Mouse (Mus musculus): ENCODE data around the gene Ccdc85a. TPM values are rescaled to one million over a fixed set of nuclear protein-coding genes. Genes with fewer than 3 reads are reported as not detected.
A peak's percentile ranks its signal among the peaks of the same experiment; 100 is the strongest.

Ccdc85a gene
- 1.3 and 1.5 TPM in 2 replicates for polyA plus RNA-seq (2014; fragmentation: Nextera tagmentation; extraction: Ambion mirVana)

DNA sequence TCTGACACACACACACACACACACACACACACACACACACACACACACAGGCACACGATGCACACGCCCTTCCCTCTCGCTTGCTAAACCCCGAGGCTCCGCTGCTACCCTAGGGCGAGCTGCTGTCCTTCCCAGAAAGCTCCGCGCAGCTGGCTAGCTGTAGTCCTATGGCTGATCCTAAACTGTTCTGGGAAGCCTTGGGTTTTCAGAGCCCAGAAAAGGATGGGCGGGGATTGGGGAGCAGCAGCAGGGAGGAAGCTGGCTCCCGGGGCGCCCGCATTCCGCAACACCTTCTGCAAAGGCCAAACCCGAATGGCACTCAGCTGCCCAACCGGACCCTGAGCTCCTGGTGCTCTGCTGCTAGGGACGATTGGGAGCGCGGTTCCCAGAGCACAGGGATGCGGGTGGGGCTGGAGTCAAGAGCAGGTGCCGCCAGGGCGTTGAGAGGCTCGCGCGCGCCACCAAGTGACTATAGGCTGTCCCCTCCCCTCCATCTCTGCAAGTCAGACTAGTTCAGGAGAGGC, at the start of gene Ccdc85a:
Gene Ccdc85a (minus strand): TSS at position 414 of the 524 bp plus-strand sequence.
- Histone ChIP-seq H3K27ac (replicated peaks; ENCODE audit: low read depth, low read length) (no peak within 1 kb of the TSS), H3K4me2 (ENCODE audit: low read depth, severe bottlenecking) (peak within 1 kb of the TSS; percentile 98), H3K4me1 (ENCODE audit: control insufficient read depth, insufficient read depth, low read length) (peaks cover 3% of the 10 kb centered on the region; the same call in 1 of the 2 replicates), H3K36me3 (ENCODE audit: control insufficient read depth, insufficient read depth, low read length) (no peaks in the 10 kb centered on the region), H3K9me3 (ENCODE audit: control insufficient read depth, low read length) (no peaks in the 10 kb centered on the region), H3K4me3 (ENCODE audit: low read depth, low read length) (peak within 1 kb of the TSS; percentile 49), H3K27me3 (ENCODE audit: control insufficient read depth, insufficient read depth, low read length) (peaks cover 14% of the 10 kb centered on the region), H3K9ac (ENCODE audit: low read length) (peak within 1 kb of the TSS; percentile 34; the same call in 1 of the 2 replicates)
- ATAC-seq (ENCODE audit: insufficient number of reproducible peaks, low FRiP score, low TSS enrichment, low read depth) (peak; percentile 90), DNase-seq (ENCODE audit: low spot score) (peak; percentile 90)
- under 1% methylated on average over 25 of the region's 25 CpGs for WGBS

DNA sequence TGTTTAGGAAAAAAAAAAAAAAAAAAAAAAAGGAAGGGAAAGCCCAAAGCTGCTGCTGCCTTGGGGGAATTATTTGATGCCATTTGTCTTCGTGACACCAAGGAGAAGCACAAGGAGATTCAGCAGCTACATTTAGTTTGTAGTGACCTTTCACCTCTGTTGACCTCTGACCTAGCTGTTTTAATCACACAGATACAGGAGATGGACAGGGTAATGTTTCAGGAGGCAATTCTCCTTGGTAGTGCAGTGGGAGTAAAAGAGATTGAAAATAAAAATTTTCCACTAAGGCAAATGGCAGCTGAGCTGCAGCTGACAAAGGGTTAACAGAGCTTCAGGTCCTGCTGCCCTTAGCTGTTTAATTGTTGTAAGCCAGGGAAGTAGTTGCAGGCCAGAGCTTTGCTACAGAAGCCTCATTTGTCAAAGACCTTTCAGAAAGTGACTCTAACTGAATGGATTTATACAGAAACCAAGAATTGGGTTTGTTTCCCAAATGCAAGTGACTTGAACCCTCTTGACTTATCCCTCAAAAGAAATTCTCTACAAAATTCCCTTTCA, 49.5 kb upstream of the Ccdc85a start:
- no peak overlapping the region for H3K9ac ChIP-seq (ENCODE audit: low read length)
- ATAC-seq (ENCODE audit: insufficient number of reproducible peaks, low FRiP score, low TSS enrichment, low read depth) = no peak
- no peak for DNase-seq (ENCODE audit: low spot score)

DNA sequence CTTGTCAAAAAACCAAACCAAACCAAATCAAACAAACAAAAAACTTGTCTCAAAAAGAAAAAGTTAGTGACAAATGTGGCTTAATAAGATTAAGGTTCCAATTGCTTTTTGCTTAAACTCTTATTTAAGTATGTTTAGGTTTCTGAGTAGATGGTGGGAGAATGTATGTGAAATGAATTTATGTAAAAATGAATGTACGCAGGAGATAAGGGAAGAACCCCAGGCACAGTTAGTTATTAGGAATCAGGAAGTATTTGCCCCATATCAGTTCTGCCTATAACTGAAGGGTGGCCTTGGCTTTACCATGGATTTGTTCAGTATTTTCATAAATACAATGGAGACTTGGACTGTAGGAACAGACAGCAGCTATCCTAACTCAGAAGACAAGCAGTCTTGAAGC, 49.0 kb upstream of the Ccdc85a start:
- no peaks in the 10 kb centered on the region for H3K9me3 ChIP-seq (ENCODE audit: control insufficient read depth, low read length)
- H3K4me2 ChIP-seq (ENCODE audit: low read depth, severe bottlenecking) = no peak overlapping the region
- H3K4me1 ChIP-seq (ENCODE audit: control insufficient read depth, insufficient read depth, low read length) = no peaks in the 10 kb centered on the region
- H3K9ac ChIP-seq (ENCODE audit: low read length) = no peak overlapping the region
- H3K36me3 ChIP-seq (ENCODE audit: control insufficient read depth, insufficient read depth, low read length) = no peaks in the 10 kb centered on the region
- no peak for DNase-seq (ENCODE audit: low spot score)
- WGBS = 89% methylated on average over 1 of the region's 1 CpGs
- ATAC-seq (ENCODE audit: insufficient number of reproducible peaks, low FRiP score, low TSS enrichment, low read depth) = no peak
- no peak overlapping the region for H3K4me3 ChIP-seq (ENCODE audit: low read depth, low read length)
- H3K27me3 ChIP-seq (ENCODE audit: control insufficient read depth, insufficient read depth, low read length) = no peaks in the 10 kb centered on the region
- H3K27ac ChIP-seq (replicated peaks; ENCODE audit: low read depth, low read length) = no peak overlapping the region

More for the DNA sequence above, 49.5 kb upstream of the Ccdc85a start:
- Histone ChIP-seq H3K4me1 (ENCODE audit: control insufficient read depth, insufficient read depth, low read length) (no peaks in the 10 kb centered on the region), H3K4me2 (ENCODE audit: low read depth, severe bottlenecking) (no peak overlapping the region), H3K27ac (replicated peaks; ENCODE audit: low read depth, low read length) (no peak overlapping the region), H3K4me3 (ENCODE audit: low read depth, low read length) (no peak overlapping the region), H3K36me3 (ENCODE audit: control insufficient read depth, insufficient read depth, low read length) (no peaks in the 10 kb centered on the region), H3K27me3 (ENCODE audit: control insufficient read depth, insufficient read depth, low read length) (no peaks in the 10 kb centered on the region), H3K9me3 (ENCODE audit: control insufficient read depth, low read length) (no peaks in the 10 kb centered on the region)
- 26% methylated on average over 1 of the region's 1 CpGs for WGBS

DNA sequence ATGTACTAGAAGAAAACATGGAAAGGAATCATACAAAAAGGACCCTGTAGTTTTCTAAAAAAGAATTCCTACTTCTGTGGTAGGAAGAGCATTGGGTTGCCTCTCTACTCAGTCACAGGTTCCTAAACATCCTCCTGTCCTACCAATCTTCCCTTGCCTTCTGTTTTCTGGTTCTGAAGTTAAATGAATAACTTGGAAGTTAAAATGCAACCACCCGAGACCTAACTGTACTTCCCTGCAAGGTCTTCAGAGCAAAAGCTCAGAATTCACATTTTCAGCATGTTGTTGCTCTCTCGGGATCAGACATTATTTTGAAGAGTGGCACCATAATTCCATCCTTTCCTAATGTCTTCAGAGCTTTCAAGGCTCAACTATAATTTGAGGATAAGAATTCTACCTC, 46.6 kb upstream of the Ccdc85a start:
- H3K4me3 ChIP-seq (ENCODE audit: low read depth, low read length) = no peak overlapping the region
- H3K27ac ChIP-seq (replicated peaks; ENCODE audit: low read depth, low read length) = no peak overlapping the region
- no peaks in the 10 kb centered on the region for H3K36me3 ChIP-seq (ENCODE audit: control insufficient read depth, insufficient read depth, low read length)
- DNase-seq (ENCODE audit: low spot score) (no peak), ATAC-seq (ENCODE audit: insufficient number of reproducible peaks, low FRiP score, low TSS enrichment, low read depth) (no peak)
- H3K4me2 ChIP-seq (ENCODE audit: low read depth, severe bottlenecking) = no peak overlapping the region
- H3K27me3 ChIP-seq (ENCODE audit: control insufficient read depth, insufficient read depth, low read length) = no peaks in the 10 kb centered on the region
- H3K9me3 ChIP-seq (ENCODE audit: control insufficient read depth, low read length) = no peaks in the 10 kb centered on the region
- 92% methylated on average over 2 of the region's 2 CpGs for WGBS
- no peak overlapping the region for H3K9ac ChIP-seq (ENCODE audit: low read length)
- H3K4me1 ChIP-seq (ENCODE audit: control insufficient read depth, insufficient read depth, low read length) = no peaks in the 10 kb centered on the region

DNA sequence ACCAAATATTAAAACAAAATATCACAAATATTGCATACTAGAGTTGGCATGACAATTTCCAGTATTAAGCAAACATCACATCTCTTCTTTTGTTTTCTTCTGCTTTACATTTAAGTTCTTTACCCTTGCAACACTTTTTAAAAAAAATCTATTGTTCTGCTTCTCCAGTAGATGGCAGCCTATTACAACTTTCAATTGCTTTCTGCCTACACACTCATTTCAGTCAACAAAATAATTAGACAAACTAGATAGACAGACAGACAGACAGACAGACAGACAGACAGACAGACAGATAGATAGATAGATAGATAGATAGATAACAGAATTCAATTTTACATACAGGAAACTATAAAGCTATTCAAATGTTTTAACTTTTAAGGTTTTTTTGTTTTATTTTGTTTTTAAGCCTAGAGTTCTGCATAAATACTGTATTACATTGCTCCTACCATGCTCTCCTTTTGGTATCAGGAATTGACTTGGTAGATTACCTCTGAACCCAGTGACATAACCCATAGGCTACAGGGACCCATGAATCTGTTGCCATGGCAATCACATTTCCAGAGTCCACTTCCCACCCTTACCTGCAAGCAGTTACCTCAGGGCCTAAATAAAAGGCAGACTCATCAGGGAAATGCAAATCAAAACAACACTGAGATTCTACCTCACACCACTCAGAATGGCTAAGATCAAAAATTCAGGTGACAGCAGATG, 26.8 kb upstream of the Ccdc85a start:
- Histone ChIP-seq H3K36me3 (ENCODE audit: control insufficient read depth, insufficient read depth, low read length) (no peaks in the 10 kb centered on the region), H3K9me3 (ENCODE audit: control insufficient read depth, low read length) (no peaks in the 10 kb centered on the region), H3K27me3 (ENCODE audit: control insufficient read depth, insufficient read depth, low read length) (no peaks in the 10 kb centered on the region), H3K4me3 (ENCODE audit: low read depth, low read length) (no peak overlapping the region), H3K4me1 (ENCODE audit: control insufficient read depth, insufficient read depth, low read length) (no peaks in the 10 kb centered on the region), H3K9ac (ENCODE audit: low read length) (no peak overlapping the region), H3K4me2 (ENCODE audit: low read depth, severe bottlenecking) (no peak overlapping the region), H3K27ac (replicated peaks; ENCODE audit: low read depth, low read length) (no peak overlapping the region)
- DNase-seq (ENCODE audit: low spot score) (no peak), ATAC-seq (ENCODE audit: insufficient number of reproducible peaks, low FRiP score, low TSS enrichment, low read depth) (no peak)

DNA sequence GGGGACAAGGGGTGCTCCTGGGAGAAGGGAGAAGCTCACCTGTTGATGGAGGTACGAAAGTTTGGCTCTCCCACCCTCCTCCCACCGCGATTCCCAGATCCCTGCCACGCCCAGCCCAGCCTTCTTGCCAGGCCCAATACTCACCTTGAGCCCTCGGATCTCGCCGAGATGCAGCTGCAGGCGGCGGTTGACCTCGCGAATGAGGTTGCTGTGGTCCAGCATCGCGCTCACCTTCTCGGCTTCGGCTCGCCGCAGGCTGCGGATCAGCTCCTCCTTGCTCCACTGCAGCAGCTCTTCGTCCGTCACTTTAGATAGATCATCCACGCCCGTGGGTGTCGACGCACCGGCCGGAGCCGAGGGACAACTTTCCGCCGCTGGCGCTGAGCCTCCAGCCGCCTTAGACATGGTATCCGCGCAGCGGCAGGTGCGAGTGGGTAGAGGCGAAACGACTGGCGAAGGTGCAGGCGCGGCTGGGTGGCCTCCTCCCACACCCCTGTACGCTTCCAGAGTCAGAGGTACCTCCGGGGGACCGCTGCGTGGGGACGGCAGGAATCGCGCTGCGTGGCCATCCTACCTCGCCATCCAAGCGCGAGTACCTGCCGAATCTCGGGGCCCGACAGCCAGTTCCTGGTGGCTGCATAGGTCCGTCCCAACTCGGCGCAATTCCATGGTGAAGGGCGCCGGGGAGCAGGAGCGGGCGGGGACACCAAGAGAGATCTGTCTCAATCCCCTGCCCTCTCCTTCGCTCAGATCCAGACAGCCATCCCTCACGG, 800 bp downstream of the Ccdc85a start:
- Histone ChIP-seq H3K27ac (replicated peaks; ENCODE audit: low read depth, low read length) (no peak overlapping the region), H3K9me3 (ENCODE audit: control insufficient read depth, low read length) (no peaks in the 10 kb centered on the region), H3K36me3 (ENCODE audit: control insufficient read depth, insufficient read depth, low read length) (no peaks in the 10 kb centered on the region), H3K4me2 (ENCODE audit: low read depth, severe bottlenecking) (peak overlapping the region; percentile 98), H3K4me3 (ENCODE audit: low read depth, low read length) (peak overlapping the region; percentile 49), H3K4me1 (ENCODE audit: control insufficient read depth, insufficient read depth, low read length) (peaks cover 3% of the 10 kb centered on the region; the same call in 1 of the 2 replicates), H3K27me3 (ENCODE audit: control insufficient read depth, insufficient read depth, low read length) (peaks cover 14% of the 10 kb centered on the region), H3K9ac (ENCODE audit: low read length) (peak overlapping the region; percentile 34; the same call in 1 of the 2 replicates)
- 1% methylated on average over 62 of the region's 63 CpGs for WGBS
- ATAC-seq (ENCODE audit: insufficient number of reproducible peaks, low FRiP score, low TSS enrichment, low read depth) (peak; percentile 66), DNase-seq (ENCODE audit: low spot score) (peak; percentile 56)

DNA sequence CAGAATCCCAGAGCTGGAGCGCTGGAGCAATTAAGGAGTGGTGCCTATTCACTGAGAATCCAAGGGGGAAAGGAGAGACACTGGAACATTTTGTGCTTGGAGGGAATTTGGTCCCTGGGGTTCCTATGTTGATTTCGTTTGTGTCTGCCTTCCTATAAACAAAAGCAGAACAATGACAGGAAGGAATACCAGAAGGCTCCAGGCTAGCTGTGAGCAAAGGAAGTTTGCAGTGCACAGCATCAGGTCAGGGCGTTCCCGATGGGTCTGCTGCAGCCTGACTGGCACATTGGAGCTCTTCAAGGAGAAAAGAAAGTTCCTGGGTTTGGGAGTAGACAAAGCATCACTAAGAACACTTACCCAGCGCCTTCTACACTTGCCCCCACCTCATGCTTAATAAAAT, 1.9 kb downstream of the Ccdc85a start:
- no peak for ATAC-seq (ENCODE audit: insufficient number of reproducible peaks, low FRiP score, low TSS enrichment, low read depth)
- Histone ChIP-seq H3K4me1 (ENCODE audit: control insufficient read depth, insufficient read depth, low read length) (peaks cover 3% of the 10 kb centered on the region; the same call in 1 of the 2 replicates), H3K4me2 (ENCODE audit: low read depth, severe bottlenecking) (no peak overlapping the region), H3K36me3 (ENCODE audit: control insufficient read depth, insufficient read depth, low read length) (no peaks in the 10 kb centered on the region), H3K27ac (replicated peaks; ENCODE audit: low read depth, low read length) (no peak overlapping the region), H3K27me3 (ENCODE audit: control insufficient read depth, insufficient read depth, low read length) (peaks cover 14% of the 10 kb centered on the region), H3K4me3 (ENCODE audit: low read depth, low read length) (no peak overlapping the region), H3K9me3 (ENCODE audit: control insufficient read depth, low read length) (no peaks in the 10 kb centered on the region), H3K9ac (ENCODE audit: low read length) (no peak overlapping the region)
- WGBS = 30% methylated on average over 5 of the region's 5 CpGs
- no peak for DNase-seq (ENCODE audit: low spot score)

DNA sequence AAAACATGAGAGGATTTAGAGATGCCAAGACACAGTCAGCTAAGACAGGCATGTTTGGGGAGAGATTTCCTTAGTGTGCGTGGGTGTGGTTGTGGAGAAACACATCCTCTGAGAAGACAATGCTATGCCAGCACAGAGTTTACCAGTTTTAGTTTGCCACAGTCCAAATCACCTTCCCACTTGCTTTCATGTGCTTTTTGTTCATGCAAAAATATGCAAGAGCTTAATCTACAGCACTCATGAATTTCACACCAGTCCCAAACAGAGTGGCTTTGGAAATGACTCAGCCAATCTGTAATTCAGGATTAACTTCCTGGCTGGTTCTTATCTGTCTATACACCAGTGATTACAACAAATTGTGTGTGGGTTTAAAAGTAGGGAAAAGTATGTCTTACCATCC, 11.7 kb downstream of the Ccdc85a start:
- H3K9ac ChIP-seq (ENCODE audit: low read length) = no peak overlapping the region
- no peak overlapping the region for H3K4me2 ChIP-seq (ENCODE audit: low read depth, severe bottlenecking)
- H3K4me1 ChIP-seq (ENCODE audit: control insufficient read depth, insufficient read depth, low read length) = no peaks in the 10 kb centered on the region
- H3K36me3 ChIP-seq (ENCODE audit: control insufficient read depth, insufficient read depth, low read length) = no peaks in the 10 kb centered on the region
- ATAC-seq (ENCODE audit: insufficient number of reproducible peaks, low FRiP score, low TSS enrichment, low read depth) = no peak
- no peaks in the 10 kb centered on the region for H3K9me3 ChIP-seq (ENCODE audit: control insufficient read depth, low read length)
- no peak overlapping the region for H3K27ac ChIP-seq (replicated peaks; ENCODE audit: low read depth, low read length)
- H3K27me3 ChIP-seq (ENCODE audit: control insufficient read depth, insufficient read depth, low read length) = no peaks in the 10 kb centered on the region
- DNase-seq (ENCODE audit: low spot score) = no peak
- WGBS = 86% methylated on average over 1 of the region's 1 CpGs
- H3K4me3 ChIP-seq (ENCODE audit: low read depth, low read length) = no peak overlapping the region
